Mouse (Mus musculus): ENCODE measurements around the gene Tgtp2. TPM values are rescaled to one million over a fixed set of nuclear protein-coding genes. Genes with fewer than 3 reads are reported as not detected.
A peak's percentile ranks its signal among the peaks of the same experiment; 100 is the strongest.
"Not testable (repeated sequence)": the region's sequence is repeated elsewhere in the genome, so short reads cannot be mapped to it uniquely, and the experiment has no call there.

Tgtp2 gene
- total and polyA plus RNA-seq, 3 experiments = 0.26 to 23.1 (median 10.0) TPM

GRCm38 (mm10) chr11:49081886-49082285, 17.9 kb upstream of the Tgtp2 start:
- ATAC-seq (ENCODE audit: extremely low read depth, insufficient number of reproducible peaks, low FRiP score, poor library complexity, severe bottlenecking) = no peak
- Histone ChIP-seq H3K36me3 (replicated peaks) (no peaks in the 10 kb centered on the region), H3K4me3 (ENCODE audit: low read depth, low read length) (no peak overlapping the region; the same call in 1 of the 2 replicates), H3K27me3 (ENCODE audit: insufficient read depth, low read length) (no peaks in the 10 kb centered on the region), H3K4me1 (ENCODE audit: insufficient read depth, low read depth, low read length) (peaks cover 69% of the 10 kb centered on the region), H3K9me3 (replicated peaks) (no peaks in the 10 kb centered on the region)
- TF ChIP-seq GATA1 (IDR thresholded peaks at IDR 0.05; ENCODE audit: borderline replicate concordance, low read length) = no peak
- TF ChIP-seq CTCF (IDR thresholded peaks at IDR 0.05; ENCODE audit: low read depth, low read length) = no peak
- no peak for TF ChIP-seq POLR2AphosphoS5 (IDR thresholded peaks at IDR 0.05; ENCODE audit: insufficient replicate concordance, low read depth, low read length)
- no peak for TF ChIP-seq TAL1 (conservative IDR thresholded peaks at IDR 0.05; ENCODE audit: low read depth, low read length)
- DNase-seq (ENCODE audit: low spot score) = no peak

- DNase-seq (ENCODE audit: low spot score) (no peak), ATAC-seq (ENCODE audit: extremely low read depth, insufficient number of reproducible peaks, low FRiP score, poor library complexity, severe bottlenecking) (no peak)
- no peaks in the 10 kb centered on the region for H3K9me3 ChIP-seq (replicated peaks)
- H3K4me1 ChIP-seq (ENCODE audit: insufficient read depth, low read depth, low read length) = peaks cover 67% of the 10 kb centered on the region
- H3K4me3 ChIP-seq (ENCODE audit: low read depth, low read length) = peak overlapping the region; percentile 52; the same call in 1 of the 2 replicates
- H3K27me3 ChIP-seq (ENCODE audit: insufficient read depth, low read length) = no peaks in the 10 kb centered on the region
- TF ChIP-seq TAL1 (conservative IDR thresholded peaks at IDR 0.05; ENCODE audit: low read depth, low read length) (no peak), POLR2AphosphoS5 (IDR thresholded peaks at IDR 0.05; ENCODE audit: insufficient replicate concordance, low read depth, low read length) (no peak), GATA1 (IDR thresholded peaks at IDR 0.05; ENCODE audit: borderline replicate concordance, low read length) (no peak), GATA2 (IDR thresholded peaks at IDR 0.05; ENCODE audit: borderline replicate concordance, low read depth, low read length) (no peak), CTCF (IDR thresholded peaks at IDR 0.05; ENCODE audit: low read depth, low read length) (no peak)
- H3K36me3 ChIP-seq (replicated peaks) = no peaks in the 10 kb centered on the region
Observed at GRCm38 (mm10) chr11:49081356-49081755, 17.4 kb upstream of the Tgtp2 start.

GRCm38 (mm10) chr11:49080636-49081035, 16.6 kb upstream of the Tgtp2 start:
- no peak overlapping the region for H3K4me3 ChIP-seq (ENCODE audit: low read depth, low read length)
- peaks cover 66% of the 10 kb centered on the region for H3K4me1 ChIP-seq (ENCODE audit: insufficient read depth, low read depth, low read length)
- H3K27me3 ChIP-seq (ENCODE audit: insufficient read depth, low read length) = no peaks in the 10 kb centered on the region
- no peaks in the 10 kb centered on the region for H3K36me3 ChIP-seq (replicated peaks)
- no peaks in the 10 kb centered on the region for H3K9me3 ChIP-seq (replicated peaks)
- TF ChIP-seq CTCF (IDR thresholded peaks at IDR 0.05; ENCODE audit: low read depth, low read length) (no peak), GATA1 (IDR thresholded peaks at IDR 0.05; ENCODE audit: borderline replicate concordance, low read length) (no peak), TAL1 (conservative IDR thresholded peaks at IDR 0.05; ENCODE audit: low read depth, low read length) (no peak), POLR2AphosphoS5 (IDR thresholded peaks at IDR 0.05; ENCODE audit: insufficient replicate concordance, low read depth, low read length) (no peak), GATA2 (IDR thresholded peaks at IDR 0.05; ENCODE audit: borderline replicate concordance, low read depth, low read length) (no peak)
- ATAC-seq (ENCODE audit: extremely low read depth, insufficient number of reproducible peaks, low FRiP score, poor library complexity, severe bottlenecking) = no peak
- no peak for DNase-seq (ENCODE audit: low spot score)

- no peaks in the 10 kb centered on the region for H3K27me3 ChIP-seq (ENCODE audit: insufficient read depth, low read length)
- H3K36me3 ChIP-seq (replicated peaks) = no peaks in the 10 kb centered on the region
- DNase-seq (ENCODE audit: low spot score) (no peak), ATAC-seq (ENCODE audit: extremely low read depth, insufficient number of reproducible peaks, low FRiP score, poor library complexity, severe bottlenecking) (no peak)
- no peak overlapping the region for H3K4me3 ChIP-seq (ENCODE audit: low read depth, low read length)
- H3K4me1 ChIP-seq (ENCODE audit: insufficient read depth, low read depth, low read length) = peaks cover 49% of the 10 kb centered on the region
- TF ChIP-seq TAL1 (conservative IDR thresholded peaks at IDR 0.05; ENCODE audit: low read depth, low read length) (no peak), GATA2 (IDR thresholded peaks at IDR 0.05; ENCODE audit: borderline replicate concordance, low read depth, low read length) (no peak), CTCF (IDR thresholded peaks at IDR 0.05; ENCODE audit: low read depth, low read length) (no peak), POLR2AphosphoS5 (IDR thresholded peaks at IDR 0.05; ENCODE audit: insufficient replicate concordance, low read depth, low read length) (no peak), GATA1 (IDR thresholded peaks at IDR 0.05; ENCODE audit: borderline replicate concordance, low read length) (no peak)
- no peaks in the 10 kb centered on the region for H3K9me3 ChIP-seq (replicated peaks)
Observed at GRCm38 (mm10) chr11:49078719-49079118, 14.7 kb upstream of the Tgtp2 start.

GRCm38 (mm10) chr11:49077012-49077411, 13.0 kb upstream of the Tgtp2 start:
- H3K4me3 ChIP-seq (ENCODE audit: low read depth, low read length) = no peak overlapping the region
- no peaks in the 10 kb centered on the region for H3K36me3 ChIP-seq (replicated peaks)

GRCm38 (mm10) chr11:49076001-49076757, 12.2 kb upstream of the Tgtp2 start, which contains the start of gene Ifi47:
Gene Ifi47 (plus strand): TSS chr11:49076587.
- ATAC-seq (ENCODE audit: extremely low read depth, insufficient number of reproducible peaks, low FRiP score, poor library complexity, severe bottlenecking) = peak; percentile 34
- not testable (repeated sequence) for H3K27me3 ChIP-seq (ENCODE audit: insufficient read depth, low read length); H3K9me3 ChIP-seq (replicated peaks); H3K4me3 ChIP-seq (ENCODE audit: low read depth, low read length); DNase-seq (ENCODE audit: low spot score); H3K36me3 ChIP-seq (replicated peaks)
- peaks cover 39% of the 10 kb centered on the region for H3K4me1 ChIP-seq (ENCODE audit: insufficient read depth, low read depth, low read length)

More at GRCm38 (mm10) chr11:49077012-49077411, 13.0 kb upstream of the Tgtp2 start:
- DNase-seq (ENCODE audit: low spot score) = no peak
- TF ChIP-seq TAL1 (conservative IDR thresholded peaks at IDR 0.05; ENCODE audit: low read depth, low read length) (no peak), GATA1 (IDR thresholded peaks at IDR 0.05; ENCODE audit: borderline replicate concordance, low read length) (no peak), POLR2AphosphoS5 (IDR thresholded peaks at IDR 0.05; ENCODE audit: insufficient replicate concordance, low read depth, low read length) (no peak)
- Histone ChIP-seq H3K27me3 (ENCODE audit: insufficient read depth, low read length) (no peaks in the 10 kb centered on the region), H3K4me1 (ENCODE audit: insufficient read depth, low read depth, low read length) (peaks cover 40% of the 10 kb centered on the region), H3K9me3 (replicated peaks) (no peaks in the 10 kb centered on the region)
- no peak for ATAC-seq (ENCODE audit: extremely low read depth, insufficient number of reproducible peaks, low FRiP score, poor library complexity, severe bottlenecking)

Data from G1E (cell line).